Mouse (Mus musculus) myocyte (in vitro differentiated cells): ENCODE data around the gene Sh3kbp1. TPM values are rescaled to one million over a fixed set of nuclear protein-coding genes. Genes with fewer than 3 reads are reported as not detected.

ENCODE experiments used
- H3K27me3 ChIP-seq: one replicate; pipeline ENCODE4 v1.6.1; 2011; ENCODE audit not compliant: control insufficient read depth, insufficient read depth, insufficient read length
- H3K36me3 ChIP-seq: one replicate; pipeline ENCODE4 v1.6.1; 2011; ENCODE audit not compliant: control insufficient read depth, insufficient read depth
- H3K4me2 ChIP-seq: one replicate; pipeline ENCODE4 v1.6.1; 2011; ENCODE audit warnings: low read depth, control low read depth
- H3K4me3 ChIP-seq: one replicate; pipeline ENCODE4 v1.5.1; 2011; ENCODE audit warnings: mild to moderate bottlenecking, control low read depth, moderate library complexity
- H3K79me2 ChIP-seq: one replicate; pipeline ENCODE4 v1.6.1; 2011; ENCODE audit not compliant: control insufficient read depth, insufficient read depth
- H3ac ChIP-seq: one replicate; pipeline ENCODE4 v1.6.1; 2011; ENCODE audit not compliant: control insufficient read depth, insufficient read length
- CEBPB ChIP-seq: IDR thresholded peaks from 2 replicates; pipeline ENCODE4 v1.6.1; 2011; ENCODE audit warnings: mild to moderate bottlenecking, moderate library complexity; ENCODE audit not compliant: poor library complexity, insufficient read depth, severe bottlenecking
- E2F4 ChIP-seq: IDR thresholded peaks from one replicate; pipeline ENCODE4 v1.6.1; 2011; ENCODE audit warnings: mild to moderate bottlenecking, control low read depth, moderate library complexity; ENCODE audit not compliant: insufficient read depth
- MAX ChIP-seq: IDR thresholded peaks from one replicate; pipeline ENCODE4 v1.6.1; 2011; ENCODE audit warnings: low read depth, mild to moderate bottlenecking, control low read depth
- MYOD1 ChIP-seq, 3 experiments: IDR thresholded peaks; one replicate each; pipeline ENCODE4 v1.6.1; 2011; ENCODE audit warnings: control low read depth in 2 of 3, low read depth in 2 of 3, mild to moderate bottlenecking in 2 of 3, moderate library complexity in 1 of 3; ENCODE audit not compliant: insufficient read length in 2 of 3, control insufficient read depth in 1 of 3
- MYOG ChIP-seq, 3 experiments: IDR thresholded peaks; one replicate each; pipeline ENCODE4 v1.6.1; 2011; ENCODE audit warnings: control low read depth in 2 of 3, low read depth in 2 of 3, mild to moderate bottlenecking in 2 of 3; ENCODE audit not compliant: insufficient read length in 2 of 3, control insufficient read depth in 1 of 3, insufficient read depth in 1 of 3
- POLR2A ChIP-seq: IDR thresholded peaks from one replicate; pipeline ENCODE4 v1.6.1; 2011; ENCODE audit warnings: low read depth, mild to moderate bottlenecking, control low read depth, moderate library complexity; ENCODE audit not compliant: insufficient read length
- POLR2AphosphoS2 ChIP-seq: IDR thresholded peaks from one replicate; pipeline ENCODE4 v1.6.1; 2011; ENCODE audit warnings: low read depth, control low read depth; ENCODE audit not compliant: insufficient read length
- REST ChIP-seq: IDR thresholded peaks from one replicate; pipeline ENCODE4 v1.6.1; 2011; ENCODE audit warnings: mild to moderate bottlenecking, control low read depth, moderate library complexity; ENCODE audit not compliant: insufficient read depth, insufficient read length
- SRF ChIP-seq: IDR thresholded peaks from one replicate; pipeline ENCODE4 v1.6.1; 2011; ENCODE audit warnings: low read depth; ENCODE audit not compliant: control insufficient read depth, insufficient read length
- TCF12 ChIP-seq: IDR thresholded peaks from one replicate; pipeline ENCODE4 v1.6.1; 2011; ENCODE audit warnings: mild to moderate bottlenecking, control low read depth; ENCODE audit not compliant: poor library complexity, insufficient read depth, severe bottlenecking
- TCF3 ChIP-seq: IDR thresholded peaks from one replicate; pipeline ENCODE4 v1.6.1; 2011; ENCODE audit warnings: low read depth, control low read depth; ENCODE audit not compliant: insufficient read length
- USF1 ChIP-seq: IDR thresholded peaks from one replicate; pipeline ENCODE4 v1.6.1; 2011; ENCODE audit warnings: low read depth, mild to moderate bottlenecking, control low read depth, moderate library complexity
- polyA plus RNA-seq: library from polyadenylated mRNA; unstranded; fragments of >200 nt; fragmentation: generic; extraction: Trizol; gene quantifications from one replicate; pipeline ENCODE4 v1.2.1, GENCODE M21; 2012; ENCODE audit warnings: missing spikeins

Gene Sh3kbp1
- polyA plus RNA-seq, 1 experiment: 31.7 TPM

DNA sequence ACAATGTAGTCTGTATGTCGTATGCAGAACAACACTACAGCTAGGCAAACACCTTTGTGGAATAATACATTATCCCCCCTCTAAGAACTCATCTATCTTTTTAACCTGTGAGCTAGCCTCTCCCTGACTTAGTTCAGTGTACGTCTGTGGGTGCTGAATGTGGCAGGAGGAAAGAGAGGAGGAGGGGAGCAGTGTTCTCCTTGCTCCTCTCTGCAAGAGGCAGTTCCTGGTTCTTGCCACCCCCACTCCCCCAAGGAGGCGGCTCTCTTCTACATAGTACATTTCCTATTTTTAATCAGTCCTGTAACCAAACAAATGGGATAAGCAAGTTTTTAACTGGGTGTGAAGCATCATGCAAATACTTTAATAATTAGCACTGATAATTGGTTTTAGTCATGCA is 252.4 kb downstream of the Sh3kbp1 start:
- H3K36me3 ChIP-seq: no peaks in the 10 kb centered on the region
- no peaks in the 10 kb centered on the region for H3K27me3 ChIP-seq
- peaks cover 29% of the 10 kb centered on the region for H3K79me2 ChIP-seq
- H3ac ChIP-seq: no peak overlapping the region
- no peak overlapping the region for H3K4me2 ChIP-seq
- H3K4me3 ChIP-seq: no peak overlapping the region
- TF ChIP-seq MYOD1 (IDR thresholded peaks at IDR 0.05; ENCODE audit: control insufficient read depth in 1 of 3, insufficient read length in 2 of 3, low read depth in 2 of 3) (no peak), E2F4 (no peak), CEBPB (no peak), MYOG (IDR thresholded peaks at IDR 0.05; ENCODE audit: control insufficient read depth in 1 of 3, insufficient read depth in 1 of 3, insufficient read length in 2 of 3, low read depth in 2 of 3) (no peak), TCF3 (no peak), TCF12 (no peak), SRF (no peak), REST (no peak), MAX (no peak), POLR2AphosphoS2 (no peak), USF1 (no peak), POLR2A (no peak)

DNA sequence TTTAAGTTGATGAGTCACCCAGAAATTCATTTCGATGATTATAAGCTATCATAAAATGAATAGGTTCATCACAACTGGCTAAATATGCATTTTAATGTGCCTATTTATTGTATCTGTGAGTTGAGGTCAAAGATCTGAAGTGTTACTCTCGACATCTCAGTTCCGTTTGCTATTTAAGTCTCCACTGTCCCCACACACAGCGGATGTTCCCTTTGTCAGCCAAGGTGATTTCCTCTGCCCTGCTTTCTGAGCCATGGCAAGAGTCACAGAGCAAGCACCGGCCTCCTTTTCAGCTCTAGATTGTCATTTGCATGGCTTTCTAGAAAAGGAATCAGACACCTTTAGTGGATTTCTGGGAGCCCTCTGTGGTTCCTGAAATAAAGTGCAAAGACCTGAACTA is 254.5 kb downstream of the Sh3kbp1 start:
- Histone ChIP-seq H3K27me3 (no peaks in the 10 kb centered on the region), H3K79me2 (peaks cover 8% of the 10 kb centered on the region), H3K4me2 (no peak overlapping the region), H3ac (no peak overlapping the region), H3K36me3 (no peaks in the 10 kb centered on the region), H3K4me3 (no peak overlapping the region)
- no peak for TF ChIP-seq TCF3
- no peak for TF ChIP-seq TCF12
- no peak for TF ChIP-seq E2F4
- no peak for TF ChIP-seq MAX
- no peak for TF ChIP-seq MYOD1 (IDR thresholded peaks at IDR 0.05; ENCODE audit: control insufficient read depth in 1 of 3, insufficient read length in 2 of 3, low read depth in 2 of 3)
- no peak for TF ChIP-seq USF1
- no peak for TF ChIP-seq REST
- no peak for TF ChIP-seq POLR2AphosphoS2
- no peak for TF ChIP-seq POLR2A
- no peak for TF ChIP-seq CEBPB
- no peak for TF ChIP-seq MYOG (IDR thresholded peaks at IDR 0.05; ENCODE audit: control insufficient read depth in 1 of 3, insufficient read depth in 1 of 3, insufficient read length in 2 of 3, low read depth in 2 of 3)
- TF ChIP-seq SRF: no peak

- no peaks in the 10 kb centered on the region for H3K27me3 ChIP-seq
- H3K79me2 ChIP-seq: peaks cover 11% of the 10 kb centered on the region
- TF ChIP-seq REST (no peak), POLR2AphosphoS2 (no peak), CEBPB (no peak), TCF12 (no peak), USF1 (no peak), SRF (no peak), MYOD1 (IDR thresholded peaks at IDR 0.05; ENCODE audit: control insufficient read depth in 1 of 3, insufficient read length in 2 of 3, low read depth in 2 of 3) (no peak), E2F4 (no peak), MAX (no peak), POLR2A (no peak), TCF3 (no peak), MYOG (IDR thresholded peaks at IDR 0.05; ENCODE audit: control insufficient read depth in 1 of 3, insufficient read depth in 1 of 3, insufficient read length in 2 of 3, low read depth in 2 of 3) (no peak)
- no peak overlapping the region for H3K4me2 ChIP-seq
- H3ac ChIP-seq: no peak overlapping the region
- H3K36me3 ChIP-seq: no peaks in the 10 kb centered on the region
- no peak overlapping the region for H3K4me3 ChIP-seq
Measured at GRCm38 (mm10) chrX:159896536-159896935, 269.5 kb downstream of the Sh3kbp1 start.

- TF ChIP-seq SRF (no peak), E2F4 (no peak), MAX (no peak), USF1 (no peak), TCF12 (no peak), MYOD1 (IDR thresholded peaks at IDR 0.05; ENCODE audit: control insufficient read depth in 1 of 3, insufficient read length in 2 of 3, low read depth in 2 of 3) (no peak), CEBPB (no peak), TCF3 (no peak), POLR2A (no peak), POLR2AphosphoS2 (no peak), MYOG (IDR thresholded peaks at IDR 0.05; ENCODE audit: control insufficient read depth in 1 of 3, insufficient read depth in 1 of 3, insufficient read length in 2 of 3, low read depth in 2 of 3) (no peak), REST (no peak)
Measured at GRCm38 (mm10) chrX:159898110-159898509, 271.0 kb downstream of the Sh3kbp1 start.

DNA sequence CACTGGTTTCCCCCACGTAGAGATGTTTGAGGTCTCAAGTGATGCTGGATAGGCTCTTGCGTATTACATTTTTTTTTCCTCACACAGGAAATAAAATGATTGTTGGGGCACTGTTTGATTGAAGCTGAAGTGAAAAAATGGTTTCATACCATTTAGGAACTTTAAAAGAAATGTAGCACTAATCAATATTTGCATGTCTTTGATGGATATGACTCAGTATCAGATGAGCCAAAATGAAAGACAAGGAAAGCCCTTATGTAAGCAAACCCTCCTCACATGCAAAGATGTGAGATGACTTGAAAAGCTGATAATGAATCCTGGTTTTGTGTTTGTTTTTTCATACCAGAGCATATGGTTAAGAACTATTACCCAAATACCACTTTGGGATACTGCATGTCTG is 272.0 kb downstream of the Sh3kbp1 start:
- Histone ChIP-seq H3ac (no peak overlapping the region), H3K36me3 (no peaks in the 10 kb centered on the region), H3K79me2 (peaks cover 11% of the 10 kb centered on the region), H3K27me3 (no peaks in the 10 kb centered on the region), H3K4me3 (no peak overlapping the region), H3K4me2 (no peak overlapping the region)
- no peak for TF ChIP-seq POLR2AphosphoS2
- no peak for TF ChIP-seq REST
- TF ChIP-seq USF1: no peak
- no peak for TF ChIP-seq TCF12
- TF ChIP-seq MYOD1 (IDR thresholded peaks at IDR 0.05; ENCODE audit: control insufficient read depth in 1 of 3, insufficient read length in 2 of 3, low read depth in 2 of 3): no peak
- TF ChIP-seq CEBPB: no peak
- TF ChIP-seq MYOG (IDR thresholded peaks at IDR 0.05; ENCODE audit: control insufficient read depth in 1 of 3, insufficient read depth in 1 of 3, insufficient read length in 2 of 3, low read depth in 2 of 3): no peak
- no peak for TF ChIP-seq POLR2A
- TF ChIP-seq SRF: no peak
- no peak for TF ChIP-seq TCF3
- TF ChIP-seq MAX: no peak
- TF ChIP-seq E2F4: no peak

More at GRCm38 (mm10) chrX:159898110-159898509, 271.0 kb downstream of the Sh3kbp1 start:
- Histone ChIP-seq H3ac (no peak overlapping the region), H3K36me3 (no peaks in the 10 kb centered on the region), H3K27me3 (no peaks in the 10 kb centered on the region), H3K4me2 (no peak overlapping the region), H3K4me3 (no peak overlapping the region), H3K79me2 (peaks cover 11% of the 10 kb centered on the region)
